Mouse (Mus musculus): ENCODE data around the gene Magel2.

The Magel2 gene

DNA sequence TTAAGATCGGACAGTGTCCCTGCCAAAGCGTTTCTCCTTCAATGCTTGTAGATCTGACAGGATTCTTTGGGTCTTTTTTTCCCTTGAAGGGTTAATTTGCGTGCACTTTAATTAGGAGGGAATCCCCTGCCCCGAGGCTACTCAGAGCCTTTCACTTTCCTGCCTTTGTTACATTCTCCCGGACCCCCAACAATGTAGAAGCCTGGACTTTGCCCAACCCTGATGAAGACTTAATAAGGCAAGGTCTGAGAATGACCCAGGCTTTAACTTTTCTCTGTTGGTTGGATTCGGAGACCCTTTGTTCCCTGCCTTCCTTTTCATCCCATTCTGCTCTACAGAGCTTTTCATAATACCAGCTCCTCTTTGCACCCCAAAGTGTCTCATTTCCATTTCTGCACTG, 43.8 kb downstream of the Magel2 start:
- no peak for DNase-seq (ENCODE audit: low spot score in 2 of 2)

- no peak for DNase-seq (ENCODE audit: low spot score in 2 of 2)
Observed at GRCm38 (mm10) chr7:62423210-62423609, 46.4 kb downstream of the Magel2 start.

DNA sequence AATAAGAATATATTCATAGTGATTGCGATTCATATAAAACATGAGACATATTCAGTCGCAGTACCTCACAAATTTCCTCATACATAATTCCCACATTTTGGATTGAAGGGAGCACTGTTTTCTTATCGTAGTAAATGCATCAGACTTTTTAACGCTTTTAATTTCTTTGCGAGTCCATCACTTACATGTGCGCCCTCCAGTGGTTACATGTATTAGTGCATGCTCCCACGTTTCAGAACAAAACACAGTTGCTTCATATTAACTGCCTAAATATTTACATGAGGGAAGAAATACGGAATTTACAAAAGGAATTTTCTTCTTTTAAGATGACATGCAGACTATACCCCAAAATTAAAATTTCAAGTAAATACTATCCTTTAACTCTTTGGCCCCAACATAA, 51.5 kb downstream of the Magel2 start:
- DNase-seq (ENCODE audit: low spot score in 2 of 2), result peak in 1 of 2 experiments; percentile 11

Data from frontal cortex, postnatal 10 days (tissue).